Mouse (Mus musculus): ENCODE measurements around the gene Stk38l.

DNA sequence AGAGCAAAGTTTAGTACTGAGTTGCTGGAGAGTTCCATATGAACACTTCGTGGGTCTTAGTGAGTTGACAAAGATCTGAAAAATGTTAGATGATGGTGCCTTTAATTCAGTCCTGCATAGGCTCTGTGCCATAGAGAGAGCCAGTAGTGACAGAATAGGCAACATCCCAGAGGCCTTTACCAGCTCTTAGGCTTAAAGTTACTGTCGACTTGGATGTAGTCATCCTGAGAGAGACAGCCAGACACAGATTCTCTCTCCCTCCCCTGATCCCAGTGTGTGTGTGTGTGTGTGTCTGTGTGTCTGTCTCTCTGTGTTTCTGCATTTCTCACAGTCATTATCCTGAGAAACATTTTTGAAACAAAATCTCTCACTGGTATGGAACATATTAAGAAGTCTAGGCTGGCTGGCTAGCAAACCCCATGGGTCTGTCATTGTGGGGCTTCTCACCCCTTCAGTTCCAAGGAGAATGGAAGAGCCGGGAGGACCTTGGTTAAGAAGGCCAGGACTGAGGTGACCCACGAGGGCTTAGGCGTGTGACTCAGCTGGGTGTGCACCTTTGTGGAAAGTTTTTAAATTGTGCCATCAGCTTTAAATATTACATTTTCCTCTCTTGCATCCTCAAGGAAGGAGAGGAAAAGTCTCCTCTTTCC, 17.3 kb downstream of the Stk38l start:
- TF ChIP-seq CTCF (IDR thresholded peaks at IDR 0.05) (no peak), EP300 (IDR thresholded peaks at IDR 0.05) (no peak)
